Mouse (Mus musculus) kidney, postnatal 0 days (tissue): ENCODE measurements around the gene Btf3l4. TPM values are rescaled to one million over a fixed set of nuclear protein-coding genes. Genes with fewer than 3 reads are reported as not detected.

Source experiments
- ATAC-seq: fragments of 200-750 bp; cut with Nextera tagmentation; replicated peaks from 2 replicates; pipeline ENCODE4 v1.8.0; 2017; ENCODE audit warnings: low read depth, moderate number of reproducible peaks, moderate TSS enrichment, moderate library complexity; ENCODE audit not compliant: low FRiP score
- DNase-seq: peaks from one replicate; pipeline ENCODE4 v3.0.0-alpha.2; 2016; ENCODE audit warnings: low spot score
- H3K27ac ChIP-seq: fragments of 300-500 bp; sonication (generic); 2 replicates; pipeline ENCODE4 v1.5.1; 2014; ENCODE audit warnings: mild to moderate bottlenecking
- H3K27me3 ChIP-seq: fragments of 300-500 bp; sonication (generic); 2 replicates; pipeline ENCODE4 v1.6.1; 2014; ENCODE audit warnings: low read length, mixed read lengths; ENCODE audit not compliant: insufficient read depth
- H3K36me3 ChIP-seq: fragments of 300-500 bp; sonication (generic); 2 replicates; pipeline ENCODE4 v1.6.1; 2014; ENCODE audit warnings: low read length, mixed read lengths; ENCODE audit not compliant: insufficient read depth
- H3K4me1 ChIP-seq: fragments of 300-500 bp; sonication (generic); replicated peaks from 2 replicates; pipeline ENCODE4 v1.6.1; 2014; ENCODE audit warnings: antibody characterized with exemption, low read length, mixed read lengths; ENCODE audit not compliant: insufficient read depth
- H3K4me2 ChIP-seq: fragments of 300-500 bp; sonication (generic); 2 replicates; pipeline ENCODE4 v1.6.1; 2014; ENCODE audit warnings: mild to moderate bottlenecking, low read length, moderate library complexity, mixed read lengths
- H3K4me3 ChIP-seq: fragments of 300-500 bp; sonication (generic); replicated peaks from 2 replicates; pipeline ENCODE4 v1.5.1; 2014; ENCODE audit warnings: low read depth, low read length
- H3K9ac ChIP-seq: fragments of 300-500 bp; sonication (generic); 2 replicates; pipeline ENCODE4 v1.6.1; 2014; ENCODE audit warnings: low read depth, low read length
- H3K9me3 ChIP-seq: fragments of 300-500 bp; sonication (generic); replicated peaks from 2 replicates; pipeline ENCODE4 v1.6.1; 2016; ENCODE audit warnings: low read length, inconsistent platforms, mixed read lengths
- CTCF ChIP-seq: IDR thresholded peaks from 2 replicates; pipeline ENCODE4 v1.5.1; 2016; ENCODE audit warnings: antibody characterized with exemption, low read depth, mild to moderate bottlenecking, moderate library complexity
- WGBS: fragments of 180-500 bp; shearing (Covaris S2); extraction: QIAGEN DNeasy Blood & Tissue Kit; methylation state at CpG from one replicate; pipeline ENCODE4 v1.1.7; 2014; 5-methylcytosine and 5-hydroxymethylcytosine counted together
- polyA plus RNA-seq: library from polyadenylated mRNA; unstranded; fragments of >200 nt; fragmentation: Nextera tagmentation; extraction: Ambion mirVana; gene quantifications from 2 replicates; pipeline ENCODE4 v1.2.1, GENCODE M21; 2015

Gene Btf3l4
- 169 and 174 TPM in 2 replicates for polyA plus RNA-seq

GRCm38 (mm10) chr4:108832916-108833827 is at the start of gene Btf3l4:
Gene Btf3l4, minus strand, starts transcription at chr4:108833614.
- peaks cover 11% of the 10 kb centered on the region; the same call in 1 of the 2 replicates for H3K36me3 ChIP-seq
- no peak for TF ChIP-seq CTCF

GRCm38 (mm10) chr4:108878963-108879822 is 45.8 kb upstream of the Btf3l4 start, which contains the start of gene Rab3b:
Gene Rab3b, plus strand, starts transcription at chr4:108879063.
- WGBS = under 1% methylated on average over 46 of the region's 46 CpGs
- Histone ChIP-seq H3K4me1 (no peaks in the 10 kb centered on the region), H3K36me3 (no peaks in the 10 kb centered on the region), H3K4me2 (peak within 1 kb of the TSS; percentile 79), H3K27me3 (no peaks in the 10 kb centered on the region), H3K9ac (peak within 1 kb of the TSS; percentile 29; the same call in 1 of the 2 replicates), H3K4me3 (peak within 1 kb of the TSS; percentile 42), H3K9me3 (no peaks in the 10 kb centered on the region), H3K27ac (no peak within 1 kb of the TSS)
- ATAC-seq = peak; percentile 79
- no peak for TF ChIP-seq CTCF
- peak; percentile 78 for DNase-seq

More at GRCm38 (mm10) chr4:108832916-108833827, at the start of gene Btf3l4:
- Histone ChIP-seq H3K4me1 (peaks cover 11% of the 10 kb centered on the region), H3K4me3 (peak within 1 kb of the TSS; percentile 97), H3K4me2 (peak within 1 kb of the TSS; percentile 63), H3K9ac (peak within 1 kb of the TSS; percentile 98), H3K27ac (peak within 1 kb of the TSS; percentile 93), H3K9me3 (no peaks in the 10 kb centered on the region), H3K27me3 (no peaks in the 10 kb centered on the region)
- ATAC-seq (peak; percentile 94), DNase-seq (peak; percentile 98)
- WGBS = under 1% methylated on average over 68 of the region's 73 CpGs

- no peak for TF ChIP-seq CTCF
- 80% methylated on average over 6 of the region's 6 CpGs for WGBS
- ATAC-seq (no peak), DNase-seq (no peak)
- H3K4me3 ChIP-seq = no peak overlapping the region
- H3K27me3 ChIP-seq = no peaks in the 10 kb centered on the region
- no peak overlapping the region for H3K4me2 ChIP-seq
- H3K9me3 ChIP-seq = no peaks in the 10 kb centered on the region
- H3K27ac ChIP-seq = no peak overlapping the region
- no peaks in the 10 kb centered on the region for H3K4me1 ChIP-seq
- no peaks in the 10 kb centered on the region for H3K36me3 ChIP-seq
- H3K9ac ChIP-seq = no peak overlapping the region
These were observed 44.5 kb upstream of the Btf3l4 start for GRCm38 (mm10) chr4:108877901-108878300.

- Histone ChIP-seq H3K27ac (no peak overlapping the region), H3K9me3 (no peaks in the 10 kb centered on the region), H3K36me3 (no peaks in the 10 kb centered on the region), H3K4me2 (no peak overlapping the region), H3K27me3 (no peaks in the 10 kb centered on the region), H3K4me1 (no peaks in the 10 kb centered on the region), H3K4me3 (no peak overlapping the region), H3K9ac (no peak overlapping the region)
- no peak for ATAC-seq
- WGBS = 92% methylated on average over 5 of the region's 5 CpGs
- TF ChIP-seq CTCF = no peak
- no peak for DNase-seq
These were observed 40.3 kb upstream of the Btf3l4 start for GRCm38 (mm10) chr4:108873746-108874145.

- DNase-seq (peak; percentile 91), ATAC-seq (peak; percentile 78; the same call in 1 of the 2 replicates)
- H3K9me3 ChIP-seq = no peaks in the 10 kb centered on the region
- no peaks in the 10 kb centered on the region for H3K4me1 ChIP-seq
- H3K27me3 ChIP-seq = no peaks in the 10 kb centered on the region
- 33% methylated on average over 10 of the region's 10 CpGs for WGBS
- no peak overlapping the region for H3K4me2 ChIP-seq
- H3K9ac ChIP-seq = no peak overlapping the region
- TF ChIP-seq CTCF = peak; percentile 95
- H3K4me3 ChIP-seq = no peak overlapping the region
- H3K27ac ChIP-seq = no peak overlapping the region
- H3K36me3 ChIP-seq = no peaks in the 10 kb centered on the region
These were observed 36.4 kb upstream of the Btf3l4 start for GRCm38 (mm10) chr4:108869730-108870374.
